Mouse (Mus musculus) embryonic facial prominence, embryonic 11.5 days (tissue): ENCODE results near the gene Pcp4. TPM values are rescaled to one million over a fixed set of nuclear protein-coding genes. Genes with fewer than 3 reads are reported as not detected.

ENCODE experiments used
- ATAC-seq: fragments of 200-750 bp; cut with Nextera tagmentation; replicated peaks from 2 replicates; pipeline ENCODE4 v1.8.0; 2017; ENCODE audit warnings: low read depth; ENCODE audit not compliant: insufficient number of reproducible peaks, low FRiP score, low TSS enrichment
- DNase-seq: peaks from one replicate; pipeline ENCODE4 v3.0.0-alpha.2; 2015; ENCODE audit warnings: low spot score
- H3K27ac ChIP-seq: fragments of 300-500 bp; sonication (generic); replicated peaks from 2 replicates; pipeline ENCODE4 v1.5.1; 2014; ENCODE audit warnings: mild to moderate bottlenecking, low read depth, low read length, control low read depth
- H3K27me3 ChIP-seq: fragments of 300-500 bp; sonication (generic); 2 replicates; pipeline ENCODE4 v1.6.1; 2014; ENCODE audit warnings: mild to moderate bottlenecking, low read length, moderate library complexity, mixed read lengths; ENCODE audit not compliant: control insufficient read depth, insufficient read depth
- H3K36me3 ChIP-seq: fragments of 300-500 bp; sonication (generic); replicated peaks from 2 replicates; pipeline ENCODE4 v1.6.1; 2014; ENCODE audit warnings: low read depth, mild to moderate bottlenecking, low read length, moderate library complexity, mixed read lengths; ENCODE audit not compliant: control insufficient read depth, insufficient read depth
- H3K4me1 ChIP-seq: fragments of 300-500 bp; sonication (generic); 2 replicates; pipeline ENCODE4 v1.6.1; 2014; ENCODE audit warnings: low read length, mixed read lengths; ENCODE audit not compliant: control insufficient read depth, insufficient read depth
- H3K4me2 ChIP-seq: fragments of 300-500 bp; sonication (generic); 2 replicates; pipeline ENCODE4 v1.6.1; 2014; ENCODE audit warnings: low read depth, mild to moderate bottlenecking, control low read depth, low read length, moderate library complexity
- H3K4me3 ChIP-seq: fragments of 300-500 bp; sonication (generic); 2 replicates; pipeline ENCODE4 v1.5.1; 2014; ENCODE audit warnings: low read depth, low read length, control low read depth
- H3K9ac ChIP-seq: fragments of 300-500 bp; sonication (generic); replicated peaks from 2 replicates; pipeline ENCODE4 v1.6.1; 2014; ENCODE audit warnings: mild to moderate bottlenecking, control low read depth, low read length
- H3K9me3 ChIP-seq: fragments of 300-500 bp; sonication (generic); replicated peaks from 2 replicates; pipeline ENCODE4 v1.6.1; 2016; ENCODE audit warnings: mild to moderate bottlenecking, low read length, inconsistent platforms, mixed read lengths; ENCODE audit not compliant: control insufficient read depth
- WGBS: fragments of 180-500 bp; shearing (Covaris S2); extraction: QIAGEN DNeasy Blood & Tissue Kit; methylation state at CpG from one replicate; pipeline ENCODE4 v1.1.7; 2014; 5-methylcytosine and 5-hydroxymethylcytosine counted together
- polyA plus RNA-seq: library from polyadenylated mRNA; unstranded; fragments of >200 nt; fragmentation: Nextera tagmentation; extraction: Ambion mirVana; gene quantifications from 2 replicates; pipeline ENCODE4 v1.2.1, GENCODE M21; 2014

Pcp4 gene
- polyA plus RNA-seq, 1 experiment from 2014 or later, result 23.0 TPM

GRCm38 (mm10) chr16:96528471-96528870, 61.1 kb downstream of the Pcp4 start:
- Histone ChIP-seq H3K9ac (no peak overlapping the region), H3K4me1 (no peaks in the 10 kb centered on the region), H3K27ac (no peak overlapping the region), H3K27me3 (no peaks in the 10 kb centered on the region), H3K9me3 (no peaks in the 10 kb centered on the region), H3K36me3 (no peaks in the 10 kb centered on the region), H3K4me2 (no peak overlapping the region), H3K4me3 (no peak overlapping the region)
- no peak for ATAC-seq
- 93% methylated on average over 4 of the region's 4 CpGs for WGBS
- DNase-seq, result no peak

- Histone ChIP-seq H3K4me2 (no peak overlapping the region), H3K27me3 (no peaks in the 10 kb centered on the region), H3K4me3 (no peak overlapping the region), H3K36me3 (no peaks in the 10 kb centered on the region), H3K4me1 (no peaks in the 10 kb centered on the region), H3K9me3 (no peaks in the 10 kb centered on the region), H3K9ac (no peak overlapping the region), H3K27ac (no peak overlapping the region)
- no peak for ATAC-seq
- 71% methylated on average over 9 of the region's 9 CpGs for WGBS
- no peak for DNase-seq
These were observed 62.6 kb downstream of the Pcp4 start for GRCm38 (mm10) chr16:96529896-96530568.

- Histone ChIP-seq H3K4me2 (no peak overlapping the region), H3K9me3 (no peaks in the 10 kb centered on the region), H3K36me3 (no peaks in the 10 kb centered on the region), H3K27ac (no peak overlapping the region), H3K27me3 (no peaks in the 10 kb centered on the region), H3K4me1 (no peaks in the 10 kb centered on the region), H3K4me3 (no peak overlapping the region), H3K9ac (no peak overlapping the region)
- ATAC-seq (no peak), DNase-seq (no peak)
- WGBS, result 61% methylated on average over 3 of the region's 3 CpGs
These were observed 63.1 kb downstream of the Pcp4 start for GRCm38 (mm10) chr16:96530569-96530898.

GRCm38 (mm10) chr16:96531029-96531428, 63.6 kb downstream of the Pcp4 start:
- 76% methylated on average over 4 of the region's 4 CpGs for WGBS
- Histone ChIP-seq H3K4me1 (no peaks in the 10 kb centered on the region), H3K4me3 (no peak overlapping the region), H3K27ac (no peak overlapping the region), H3K27me3 (no peaks in the 10 kb centered on the region), H3K36me3 (no peaks in the 10 kb centered on the region), H3K9ac (no peak overlapping the region), H3K4me2 (no peak overlapping the region), H3K9me3 (no peaks in the 10 kb centered on the region)
- ATAC-seq, result no peak
- DNase-seq, result no peak

- no peak for DNase-seq
- no peak for ATAC-seq
- H3K9ac ChIP-seq, result no peak overlapping the region
- no peak overlapping the region for H3K4me3 ChIP-seq
- H3K4me2 ChIP-seq, result no peak overlapping the region
- no peak overlapping the region for H3K27ac ChIP-seq
- H3K27me3 ChIP-seq, result no peaks in the 10 kb centered on the region
- no peaks in the 10 kb centered on the region for H3K9me3 ChIP-seq
- H3K4me1 ChIP-seq, result no peaks in the 10 kb centered on the region
- no peaks in the 10 kb centered on the region for H3K36me3 ChIP-seq
- 71% methylated on average over 8 of the region's 8 CpGs for WGBS
These were observed 66.3 kb downstream of the Pcp4 start for GRCm38 (mm10) chr16:96533710-96534109.

GRCm38 (mm10) chr16:96535271-96535670, 67.9 kb downstream of the Pcp4 start:
- Histone ChIP-seq H3K4me1 (no peaks in the 10 kb centered on the region), H3K27ac (no peak overlapping the region), H3K9ac (no peak overlapping the region), H3K9me3 (no peaks in the 10 kb centered on the region), H3K4me3 (no peak overlapping the region), H3K4me2 (no peak overlapping the region), H3K36me3 (no peaks in the 10 kb centered on the region), H3K27me3 (no peaks in the 10 kb centered on the region)
- DNase-seq, result no peak
- ATAC-seq, result no peak
- 88% methylated on average over 4 of the region's 4 CpGs for WGBS

GRCm38 (mm10) chr16:96536426-96536825, 69.0 kb downstream of the Pcp4 start:
- H3K4me3 ChIP-seq, result no peak overlapping the region
- no peak overlapping the region for H3K4me2 ChIP-seq
- no peak overlapping the region for H3K27ac ChIP-seq
- DNase-seq (no peak), ATAC-seq (no peak)
- H3K9ac ChIP-seq, result no peak overlapping the region
- no peaks in the 10 kb centered on the region for H3K27me3 ChIP-seq
- no peaks in the 10 kb centered on the region for H3K9me3 ChIP-seq
- no peaks in the 10 kb centered on the region for H3K36me3 ChIP-seq
- no peaks in the 10 kb centered on the region for H3K4me1 ChIP-seq

GRCm38 (mm10) chr16:96539091-96539490, 71.7 kb downstream of the Pcp4 start:
- Histone ChIP-seq H3K9me3 (no peaks in the 10 kb centered on the region), H3K27ac (no peak overlapping the region), H3K36me3 (no peaks in the 10 kb centered on the region), H3K27me3 (no peaks in the 10 kb centered on the region), H3K4me3 (no peak overlapping the region), H3K4me2 (no peak overlapping the region), H3K9ac (no peak overlapping the region), H3K4me1 (no peaks in the 10 kb centered on the region)
- 63% methylated on average over 4 of the region's 4 CpGs for WGBS
- ATAC-seq (no peak), DNase-seq (no peak)
